Mouse (Mus musculus) ES-E14 (cell line): Measurements from ENCODE around the gene Tbrg4.

Experiments used
- CHD2 ChIP-seq: IDR thresholded peaks from 2 replicates; pipeline ENCODE4 v1.6.1; 2014; ENCODE audit warnings: mild to moderate bottlenecking, low read depth, low read length, inconsistent platforms
- ZC3H11A ChIP-seq: IDR thresholded peaks from 2 replicates; pipeline ENCODE4 v1.6.1; 2012; ENCODE audit warnings: low read depth, mild to moderate bottlenecking, inconsistent platforms, low read length, borderline replicate concordance

- TF ChIP-seq CHD2 = no peak
- no peak for TF ChIP-seq ZC3H11A
Measured at GRCm38 (mm10) chr11:6566496-6566895, 59.4 kb downstream of the Tbrg4 start.
